Mouse (Mus musculus): ENCODE measurements around the gene Bok. TPM values are rescaled to one million over a fixed set of nuclear protein-coding genes. Genes with fewer than 3 reads are reported as not detected.
A peak's percentile ranks its signal among the peaks of the same experiment; 100 is the strongest.

Bok gene
- total and polyA plus RNA-seq, 3 experiments, result 0.17 TPM; not detected in 2

GRCm38 (mm10) chr1:93668791-93669548 is 16.5 kb upstream of the Bok start (continued):
- TF ChIP-seq MEF2A (IDR thresholded peaks at IDR 0.05; ENCODE audit: extremely low read depth, insufficient replicate concordance, low read depth, low read length, poor library complexity, severe bottlenecking) (no peak), UBTF (IDR thresholded peaks at IDR 0.05; ENCODE audit: borderline replicate concordance, insufficient read depth, low read depth, low read length) (no peak), CHD1 (IDR thresholded peaks at IDR 0.05; ENCODE audit: low read depth, low read length) (no peak), TAL1 (IDR thresholded peaks at IDR 0.05; ENCODE audit: low read length) (no peak), POLR2A (IDR thresholded peaks at IDR 0.05; ENCODE audit: control insufficient read depth in 1 of 2, insufficient read depth in 1 of 2, low read depth in 1 of 2, low read length in 2 of 2, poor library complexity in 1 of 2) (peak in 1 of 2 experiments; percentile 33; a peak in 1 of 4 replicates), ZNF384 (IDR thresholded peaks at IDR 0.05; ENCODE audit: low read depth, low read length) (no peak), TBP (IDR thresholded peaks at IDR 0.05; ENCODE audit: low read depth, low read length) (0 out of 2 replicates have a peak, but pooled peaks have one; percentile 19), KAT2A (conservative IDR thresholded peaks at IDR 0.05; ENCODE audit: low read depth, low read length) (no peak), BHLHE40 (IDR thresholded peaks at IDR 0.05; ENCODE audit: borderline replicate concordance, low read depth, low read length) (no peak), CTCF (IDR thresholded peaks at IDR 0.05 in 2 of 3, conservative IDR thresholded peaks at IDR 0.05 in 1 of 3; ENCODE audit: control insufficient read depth in 1 of 3, insufficient read depth in 1 of 3, low read depth in 2 of 3, low read length in 3 of 3, poor library complexity in 1 of 3, severe bottlenecking in 1 of 3) (peak; percentile 16 to 63 (median 58); a peak in 5 of 6 replicates), RCOR1 (IDR thresholded peaks at IDR 0.05; ENCODE audit: low read depth, low read length) (no peak), USF2 (IDR thresholded peaks at IDR 0.05; ENCODE audit: borderline replicate concordance in 1 of 2, insufficient read depth in 1 of 2, low read depth in 1 of 2, low read length in 2 of 2) (no peak)

GRCm38 (mm10) chr1:93669941-93670340 is 15.5 kb upstream of the Bok start:
- H3K4me1 ChIP-seq (ENCODE audit: control insufficient read depth in 1 of 2, insufficient read depth in 2 of 2, low read length in 2 of 2), result peaks cover 0 to 10% of the 10 kb centered on the region in 2 experiments; a peak in 3 of 4 replicates
- no peak overlapping the region for H3K27ac ChIP-seq (ENCODE audit: control insufficient read depth, low read depth, low read length)
- H3K36me3 ChIP-seq (ENCODE audit: control insufficient read depth in 1 of 2, insufficient read depth in 2 of 2, low read length in 2 of 2), result no peaks in the 10 kb centered on the region; a peak in 1 of 4 replicates
- H3K79me2 ChIP-seq (ENCODE audit: control insufficient read depth, insufficient read depth, low read length, poor library complexity), result no peaks in the 10 kb centered on the region
- no peaks in the 10 kb centered on the region for H3K27me3 ChIP-seq (ENCODE audit: control insufficient read depth in 1 of 2, insufficient read depth in 2 of 2, low read length in 2 of 2)
- H3K4me3 ChIP-seq (ENCODE audit: control insufficient read depth in 1 of 2, insufficient read depth in 1 of 2, low read depth in 2 of 2, low read length in 2 of 2), result no peak overlapping the region
- no peak overlapping the region for H3K9ac ChIP-seq (ENCODE audit: control insufficient read depth, low read depth, low read length, poor library complexity, severe bottlenecking)
- no peak for DNase-seq (ENCODE audit: low read depth, low spot score)
- no peak for TF ChIP-seq MAZ (IDR thresholded peaks at IDR 0.05; ENCODE audit: low read depth, low read length)
- TF ChIP-seq USF2 (IDR thresholded peaks at IDR 0.05; ENCODE audit: borderline replicate concordance in 1 of 2, insufficient read depth in 1 of 2, low read depth in 1 of 2, low read length in 2 of 2), result no peak
- no peak for TF ChIP-seq ELF1 (IDR thresholded peaks at IDR 0.05; ENCODE audit: low read depth, low read length)
- TF ChIP-seq NELFE (IDR thresholded peaks at IDR 0.05; ENCODE audit: low read depth, low read length), result no peak
- no peak for TF ChIP-seq GABPA (IDR thresholded peaks at IDR 0.05; ENCODE audit: low read depth, low read length)
- no peak for TF ChIP-seq GATA1 (IDR thresholded peaks at IDR 0.05; ENCODE audit: low read depth, low read length)
- no peak for TF ChIP-seq HCFC1 (IDR thresholded peaks at IDR 0.05; ENCODE audit: low read depth, low read length)
- no peak for TF ChIP-seq RAD21 (IDR thresholded peaks at IDR 0.05; ENCODE audit: low read depth, low read length)
- no peak for TF ChIP-seq ZC3H11A (IDR thresholded peaks at IDR 0.05; ENCODE audit: low read depth, low read length)
- H3K9me3 ChIP-seq (replicated peaks; ENCODE audit: insufficient read depth, low read length), result no peaks in the 10 kb centered on the region

Measured in MEL (cell line).